Mouse (Mus musculus): Measurements from ENCODE around the gene Dnlz.

GRCm38 (mm10) chr2:26342044-26342443 lies 9.9 kb downstream of the Dnlz start:
- TF ChIP-seq GATA1 (IDR thresholded peaks at IDR 0.05; ENCODE audit: borderline replicate concordance, low read length) (no peak), FLI1 (IDR thresholded peaks at IDR 0.05; ENCODE audit: low read length) (no peak)
